ENCODE assay signal across 18 mouse cellular contexts in the genomic region with DNA sequence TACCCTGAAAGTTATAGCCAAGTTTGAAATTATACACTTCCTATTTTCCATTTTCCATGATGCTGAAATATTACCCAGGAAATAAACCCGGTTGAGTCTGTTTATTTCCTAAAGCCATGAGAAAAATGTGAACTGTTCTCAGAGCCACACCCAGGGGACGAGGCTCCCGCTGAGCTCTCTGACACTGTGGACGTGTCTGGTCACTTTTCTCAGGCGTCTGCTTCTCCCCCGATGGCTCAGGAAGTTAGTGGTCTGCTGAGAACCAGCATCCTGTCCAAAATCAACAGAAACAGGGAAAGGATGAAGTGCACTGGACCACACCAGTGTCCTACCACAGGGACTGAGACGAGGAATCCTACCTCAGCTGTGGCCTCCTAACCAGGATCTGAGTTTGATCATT. TPM values are rescaled to one million over a fixed set of nuclear protein-coding genes. Genes with fewer than 3 reads are reported as not detected.
A peak's percentile ranks its signal among the peaks of the same experiment; 100 is the strongest.
DNase-seq lines count a peak whose midpoint lies in the region; ATAC-seq and TF ChIP-seq lines count a peak whose summit lies in the region.
"Had no signal": no experiment of that assay in that cellular context is flagged by ENCODE, and none has a peak within 500 bp of the region (broad histone marks: within the 10 kb centered on the region; RNA-seq: fewer than 3 reads in every experiment).

No protein-coding gene starts in this region.

- H3K4me2 ChIP-seq in lung, embryonic 14.5 days = no peak overlapping the region
- no peak overlapping the region for H3K4me2 ChIP-seq in hindbrain, embryonic 14.5 days (replicated peaks)
- H3K4me2 ChIP-seq: embryonic facial prominence, embryonic 12.5 days; heart, embryonic 13.5 days; hindbrain, embryonic 15.5 days; liver, embryonic 11.5 days had no signal

- H3K9me3 ChIP-seq in lung, embryonic 14.5 days (ENCODE audit: low read depth, low read length) = no peaks in the 10 kb centered on the region
- H3K9me3 ChIP-seq in hindbrain, embryonic 14.5 days (ENCODE audit: control insufficient read depth, low read length) = no peaks in the 10 kb centered on the region
- H3K9me3 ChIP-seq: embryonic facial prominence, embryonic 12.5 days; heart, embryonic 13.5 days; hindbrain, embryonic 15.5 days had no signal

- H3K4me3 ChIP-seq in lung, embryonic 14.5 days (ENCODE audit: low read depth, low read length) = no peak overlapping the region
- H3K4me3 ChIP-seq in kidney, adult 2 months (ENCODE audit: insufficient read depth, low read depth, low read length) = no peak overlapping the region
- no peak overlapping the region for H3K4me3 ChIP-seq in hindbrain, embryonic 14.5 days (replicated peaks; ENCODE audit: low read length)
- H3K4me3 ChIP-seq: embryonic facial prominence, embryonic 12.5 days; heart, embryonic 13.5 days; hindbrain, embryonic 15.5 days had no signal

- H3K27me3 ChIP-seq in lung, embryonic 14.5 days (ENCODE audit: insufficient read depth, low read length) = no peaks in the 10 kb centered on the region
- H3K27me3 ChIP-seq in kidney, adult 2 months (replicated peaks; ENCODE audit: control insufficient read depth, insufficient read depth, low read length) = no peaks in the 10 kb centered on the region
- no peaks in the 10 kb centered on the region for H3K27me3 ChIP-seq in hindbrain, embryonic 14.5 days (ENCODE audit: control insufficient read depth, insufficient read depth, low read length)
- H3K27me3 ChIP-seq: CH12.LX; embryonic facial prominence, embryonic 12.5 days; heart, embryonic 13.5 days; hindbrain, embryonic 15.5 days had no signal

- no peak overlapping the region for H3K27ac ChIP-seq in lung, embryonic 14.5 days (ENCODE audit: low read depth)
- no peak overlapping the region for H3K27ac ChIP-seq in kidney, adult 2 months (ENCODE audit: insufficient read depth, low read depth, low read length)
- H3K27ac ChIP-seq in hindbrain, embryonic 14.5 days = no peak overlapping the region
- H3K27ac ChIP-seq: embryonic facial prominence, embryonic 12.5 days; heart, embryonic 13.5 days; hindbrain, embryonic 15.5 days had no signal

- TF ChIP-seq POLR2A in kidney, adult 2 months (IDR thresholded peaks at IDR 0.05; ENCODE audit: low read depth, low read length) = no peak

- no peak for TF ChIP-seq CTCF in lung, embryonic 14.5 days (IDR thresholded peaks at IDR 0.05; ENCODE audit: low read depth)
- TF ChIP-seq CTCF in kidney, adult 2 months (conservative IDR thresholded peaks at IDR 0.05; ENCODE audit: insufficient read depth, insufficient read length, low read depth, low read length) = no peak

- H3K9ac ChIP-seq in lung, embryonic 14.5 days = no peak overlapping the region
- no peak overlapping the region for H3K9ac ChIP-seq in hindbrain, embryonic 14.5 days
- H3K9ac ChIP-seq: embryonic facial prominence, embryonic 12.5 days; heart, embryonic 13.5 days; hindbrain, embryonic 15.5 days had no signal

- 38% methylated on average over 7 of the region's 7 CpGs for WGBS in lung, embryonic 14.5 days
- WGBS in kidney, adult 2 months = 51% methylated on average over 7 of the region's 7 CpGs
- WGBS in hindbrain, embryonic 14.5 days = 73% methylated on average over 7 of the region's 7 CpGs

- H3K36me3 ChIP-seq in lung, embryonic 14.5 days (ENCODE audit: insufficient read depth) = no peaks in the 10 kb centered on the region
- H3K36me3 ChIP-seq in kidney, adult 2 months (ENCODE audit: control insufficient read depth, insufficient read depth, low read length) = no peaks in the 10 kb centered on the region
- no peaks in the 10 kb centered on the region for H3K36me3 ChIP-seq in hindbrain, embryonic 14.5 days (replicated peaks; ENCODE audit: control insufficient read depth, insufficient read depth)
- H3K36me3 ChIP-seq: embryonic facial prominence, embryonic 12.5 days; heart, embryonic 13.5 days; hindbrain, embryonic 15.5 days had no signal

- no peaks in the 10 kb centered on the region for H3K4me1 ChIP-seq in lung, embryonic 14.5 days (ENCODE audit: insufficient read depth)
- H3K4me1 ChIP-seq in kidney, adult 2 months (ENCODE audit: control insufficient read depth, insufficient read depth, low read length) = no peaks in the 10 kb centered on the region; the same call in 1 of the 2 replicates
- no peaks in the 10 kb centered on the region for H3K4me1 ChIP-seq in hindbrain, embryonic 14.5 days (replicated peaks; ENCODE audit: control insufficient read depth, insufficient read depth, low read length)
- H3K4me1 ChIP-seq: embryonic facial prominence, embryonic 12.5 days; heart, embryonic 13.5 days; hindbrain, embryonic 15.5 days had no signal

- peak; percentile 8 for DNase-seq in adrenal gland, adult 2 months
- DNase-seq in adrenal gland, postnatal 14 days = no peak
- peak; percentile 28 for DNase-seq in lung, embryonic 14.5 days
- DNase-seq in lung, postnatal 36 days = no peak
- DNase-seq in kidney, adult 2 months = peak; percentile 56
- peak; percentile 37 to 58 for DNase-seq in kidney, postnatal 36 days
- no peak for DNase-seq in hindbrain, embryonic 14.5 days (ENCODE audit: low spot score)
- DNase-seq: cerebellum, adult 11 months; left cerebral cortex, postnatal 4 days; midbrain, embryonic 14.5 days; thymus, postnatal 36 days had no signal

- ATAC-seq in lung, embryonic 14.5 days (ENCODE audit: insufficient read depth) = no peak
- ATAC-seq in megakaryocyte progenitor cell, adult 5-6 weeks (replicated peaks; ENCODE audit: poor library complexity) = no peak
- ATAC-seq in hindbrain, embryonic 14.5 days (ENCODE audit: low FRiP score) = no peak
- ATAC-seq: intestine, postnatal 0 days had no signal

RNA-seq across cellular contexts. Expression of a gene that starts 43.5 kb away (rescaled TPM):
- 10 to 100 TPM; 34.7 to 46.0 TPM for total RNA-seq in adrenal gland, adult 2 months (2021)
- polyA plus RNA-seq in adrenal gland, adult 2 months (2012; rRNA removed) = 3.1 and 3.2 TPM in 2 replicates
- total RNA-seq in adrenal gland, postnatal 14 days (2021) = 42.6 and 49.7 TPM in 2 replicates
- 55.5 and 55.9 TPM in 2 replicates for polyA plus RNA-seq in lung, embryonic 14.5 days (2014; fragmentation: Nextera tagmentation; extraction: Ambion mirVana)
- 11.4 and 12.1 TPM in 2 replicates for polyA plus RNA-seq in kidney, adult 2 months (2012; rRNA removed)
- 70.3 and 90.5 TPM in 2 replicates for total RNA-seq in megakaryocyte progenitor cell, adult 5-6 weeks (2015)
- total RNA-seq in megakaryocyte progenitor cell, adult 5-6 weeks (2017) = 29.4 and 49.4 TPM in 2 replicates
- polyA plus RNA-seq in hindbrain, embryonic 14.5 days (2014; fragmentation: Nextera tagmentation; extraction: Ambion mirVana) = 97.9 and 109 TPM in 2 replicates

Comparison
In these comparisons a context has a peak if more than half of its experiments do, and no peak if none do; other contexts are left out.
1. DNase-seq: peak in adrenal gland, adult 2 months (single experiment), lung, embryonic 14.5 days (single experiment), kidney, adult 2 months (single experiment) and kidney, postnatal 36 days (2 of 2); none in adrenal gland, postnatal 14 days (single experiment), lung, postnatal 36 days (single experiment) and hindbrain, embryonic 14.5 days (single experiment).